Mouse (Mus musculus) heart, embryonic 14.5 days (tissue): ENCODE data around the gene Dlx6. TPM values are rescaled to one million over a fixed set of nuclear protein-coding genes. Genes with fewer than 3 reads are reported as not detected.
A peak's percentile ranks its signal among the peaks of the same experiment; 100 is the strongest.

Source experiments
- ATAC-seq: fragments of 200-750 bp; cut with Nextera tagmentation; 2 replicates; pipeline ENCODE4 v1.8.0; 2017; ENCODE audit warnings: low read depth, moderate TSS enrichment; ENCODE audit not compliant: insufficient number of reproducible peaks, insufficient read depth, low FRiP score
- H3K27ac ChIP-seq, 2 experiments: fragments of 200-500 bp in 1 of 2; fragments of 300-500 bp in 1 of 2; sonication (generic) in 1 of 2; replicated peaks in 1 of 2; 2 replicates each; pipeline ENCODE4 v1.5.1; 2012 to 2014; ENCODE audit warnings: low read depth in 2 of 2, low read length in 2 of 2, control low read depth in 1 of 2, mild to moderate bottlenecking in 1 of 2, mixed read lengths in 1 of 2; ENCODE audit not compliant: control insufficient read depth in 1 of 2, insufficient read depth in 1 of 2
- H3K27me3 ChIP-seq: fragments of 300-500 bp; sonication (generic); 2 replicates; pipeline ENCODE4 v1.6.1; 2014; ENCODE audit warnings: mild to moderate bottlenecking, low read length, control low read depth; ENCODE audit not compliant: control insufficient read depth, insufficient read depth
- H3K36me3 ChIP-seq: fragments of 300-500 bp; sonication (generic); 2 replicates; pipeline ENCODE4 v1.6.1; 2014; ENCODE audit warnings: mild to moderate bottlenecking, control low read depth, low read length, mixed read lengths; ENCODE audit not compliant: control insufficient read depth, insufficient read depth
- H3K4me1 ChIP-seq, 2 experiments: fragments of 200-500 bp in 1 of 2; fragments of 300-500 bp in 1 of 2; sonication (generic) in 1 of 2; 2 replicates each; pipeline ENCODE4 v1.6.1; 2012 to 2014; ENCODE audit warnings: low read length in 2 of 2, control low read depth in 1 of 2, mixed read lengths in 1 of 2; ENCODE audit not compliant: control insufficient read depth in 2 of 2, insufficient read depth in 2 of 2
- H3K4me2 ChIP-seq: fragments of 300-500 bp; sonication (generic); 2 replicates; pipeline ENCODE4 v1.6.1; 2014; ENCODE audit warnings: mild to moderate bottlenecking, low read length
- H3K4me3 ChIP-seq, 2 experiments: fragments of 200-500 bp in 1 of 2; fragments of 300-500 bp in 1 of 2; sonication (generic) in 1 of 2; 2 replicates each; pipeline ENCODE4 v1.5.1; 2012 to 2014; ENCODE audit warnings: low read length in 2 of 2, mild to moderate bottlenecking in 2 of 2, control low read depth in 1 of 2, low read depth in 1 of 2, moderate library complexity in 1 of 2; ENCODE audit not compliant: control insufficient read depth in 1 of 2, insufficient read depth in 1 of 2
- H3K9ac ChIP-seq: fragments of 300-500 bp; sonication (generic); 2 replicates; pipeline ENCODE4 v1.6.1; 2014; ENCODE audit warnings: mild to moderate bottlenecking, low read length
- H3K9me3 ChIP-seq: fragments of 300-500 bp; sonication (generic); 2 replicates; pipeline ENCODE4 v1.6.1; 2016; ENCODE audit warnings: low read length, control low read depth; ENCODE audit not compliant: control insufficient read depth
- WGBS: fragments of 180-500 bp; shearing (Covaris S2); extraction: QIAGEN DNeasy Blood & Tissue Kit; methylation state at CpG from one replicate; pipeline ENCODE4 v1.1.7; 2014; 5-methylcytosine and 5-hydroxymethylcytosine counted together
- polyA plus RNA-seq: library from polyadenylated mRNA; unstranded; fragments of >200 nt; fragmentation: Nextera tagmentation; extraction: Ambion mirVana; gene quantifications from 2 replicates; pipeline ENCODE4 v1.2.1, GENCODE M21; 2014

Gene Dlx6
- polyA plus RNA-seq, result not detected in 2 replicates

DNA sequence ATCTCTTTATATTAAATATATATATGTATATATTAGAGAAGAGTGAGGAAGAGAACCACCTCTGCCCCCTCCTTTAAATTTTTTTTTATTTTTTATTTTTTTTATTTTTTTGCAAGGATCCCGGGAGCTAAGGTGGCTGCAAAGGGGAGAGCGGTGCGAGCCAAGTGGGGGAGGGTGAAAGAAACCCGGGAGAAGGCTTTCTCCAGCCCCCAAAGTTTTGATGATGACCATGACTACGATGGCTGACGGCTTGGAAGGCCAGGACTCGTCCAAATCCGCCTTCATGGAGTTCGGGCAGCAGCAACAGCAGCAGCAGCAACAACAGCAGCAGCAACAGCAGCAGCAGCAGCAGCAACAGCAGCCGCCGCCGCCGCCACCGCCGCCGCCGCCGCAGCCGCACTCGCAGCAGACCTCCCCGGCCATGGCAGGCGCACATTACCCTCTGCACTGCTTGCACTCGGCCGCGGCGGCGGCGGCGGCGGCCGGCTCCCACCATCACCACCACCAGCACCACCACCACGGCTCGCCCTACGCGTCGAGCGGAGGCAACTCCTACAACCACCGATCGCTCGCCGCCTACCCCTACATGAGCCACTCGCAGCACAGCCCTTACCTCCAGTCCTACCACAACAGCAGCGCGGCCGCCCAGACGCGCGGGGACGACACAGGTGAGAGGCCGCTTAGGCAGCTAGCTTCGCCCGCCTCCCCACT is at the start of gene Dlx6:
Gene Dlx6, plus strand, starts transcription at position 175 of the 711 bp plus-strand sequence.
- peak; percentile 54 for ATAC-seq
- H3K4me2 ChIP-seq, result peak within 1 kb of the TSS; percentile 74
- peak within 1 kb of the TSS; percentile 21; the same call in 1 of the 2 replicates for H3K9ac ChIP-seq
- H3K36me3 ChIP-seq, result no peaks in the 10 kb centered on the region
- H3K9me3 ChIP-seq, result no peaks in the 10 kb centered on the region
- under 1% methylated on average over 42 of the region's 52 CpGs for WGBS
- no peak within 1 kb of the TSS for H3K27ac ChIP-seq
- peaks cover 87% of the 10 kb centered on the region for H3K27me3 ChIP-seq
- peaks cover 5 to 23% of the 10 kb centered on the region in 2 experiments; a peak in 2 of 4 replicates for H3K4me1 ChIP-seq
- H3K4me3 ChIP-seq, result peak within 1 kb of the TSS; percentile 46 to 51

DNA sequence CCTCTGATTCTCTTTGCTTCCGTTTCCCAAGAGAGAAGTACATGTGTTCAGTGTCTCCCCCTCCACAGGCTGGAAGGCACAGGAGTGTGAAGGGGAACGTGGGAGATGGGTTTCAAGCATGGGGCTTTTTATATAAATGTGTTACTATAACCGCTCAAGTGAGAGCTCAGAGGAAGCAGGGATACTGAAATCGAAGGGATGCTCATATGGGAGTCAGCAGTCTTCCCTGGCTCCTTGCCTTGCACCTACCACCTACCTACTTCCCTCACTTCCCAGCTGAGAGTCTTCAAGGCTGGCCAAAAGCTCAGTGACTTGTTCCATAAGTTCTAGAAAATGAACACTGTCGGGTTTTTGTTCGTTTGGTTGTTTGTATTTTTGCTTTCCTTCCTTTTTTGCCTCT is 46.3 kb upstream of the Dlx6 start:
- Histone ChIP-seq H3K9me3 (no peaks in the 10 kb centered on the region), H3K27me3 (no peaks in the 10 kb centered on the region), H3K4me1 (no peaks in the 10 kb centered on the region; a peak in 1 of 4 replicates), H3K27ac (no peak overlapping the region), H3K4me2 (no peak overlapping the region), H3K36me3 (no peaks in the 10 kb centered on the region), H3K9ac (no peak overlapping the region), H3K4me3 (no peak overlapping the region)
- ATAC-seq, result no peak
- 77% methylated on average over 6 of the region's 6 CpGs for WGBS

DNA sequence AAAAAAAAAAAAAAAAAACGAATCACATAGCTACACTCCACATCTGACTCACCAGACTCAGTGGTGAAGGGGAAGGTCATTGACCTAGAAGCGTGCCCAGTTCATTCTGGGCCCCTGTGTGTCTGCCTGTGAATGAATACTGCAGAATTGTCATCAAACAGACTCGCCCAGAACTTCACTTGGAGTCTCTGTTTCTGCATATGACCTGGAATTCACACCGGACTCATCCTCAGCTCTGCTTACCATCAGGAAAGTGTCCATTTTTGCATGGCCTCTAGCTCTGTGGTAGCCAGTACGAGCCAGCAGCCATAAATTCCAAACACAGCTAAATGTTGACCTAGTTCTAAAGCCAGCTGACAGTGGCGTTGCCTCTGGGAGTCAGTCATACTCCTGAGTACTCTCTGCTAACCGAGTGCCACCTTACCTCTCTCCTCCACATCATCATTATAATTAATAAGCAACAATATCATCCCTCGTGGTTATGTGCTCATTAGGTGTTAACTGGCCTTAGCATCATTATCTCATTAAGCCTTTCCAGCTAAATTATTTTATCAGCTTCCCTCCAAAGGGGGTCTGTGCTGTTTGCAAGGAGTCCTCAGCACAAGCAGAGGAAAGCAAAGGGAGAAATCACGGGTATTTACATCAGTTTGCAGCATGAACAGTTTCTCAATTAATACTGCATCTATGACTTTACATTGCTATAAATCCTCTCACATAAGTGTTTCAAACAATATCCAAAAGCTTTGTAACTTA is 44.9 kb upstream of the Dlx6 start:
- no peaks in the 10 kb centered on the region for H3K27me3 ChIP-seq
- H3K9ac ChIP-seq, result no peak overlapping the region
- H3K27ac ChIP-seq, result no peak overlapping the region
- 44% methylated on average over 8 of the region's 9 CpGs for WGBS
- H3K9me3 ChIP-seq, result no peaks in the 10 kb centered on the region
- no peak for ATAC-seq
- H3K36me3 ChIP-seq, result no peaks in the 10 kb centered on the region
- H3K4me1 ChIP-seq, result no peaks in the 10 kb centered on the region; a peak in 1 of 4 replicates
- H3K4me2 ChIP-seq, result no peak overlapping the region
- H3K4me3 ChIP-seq, result no peak overlapping the region

DNA sequence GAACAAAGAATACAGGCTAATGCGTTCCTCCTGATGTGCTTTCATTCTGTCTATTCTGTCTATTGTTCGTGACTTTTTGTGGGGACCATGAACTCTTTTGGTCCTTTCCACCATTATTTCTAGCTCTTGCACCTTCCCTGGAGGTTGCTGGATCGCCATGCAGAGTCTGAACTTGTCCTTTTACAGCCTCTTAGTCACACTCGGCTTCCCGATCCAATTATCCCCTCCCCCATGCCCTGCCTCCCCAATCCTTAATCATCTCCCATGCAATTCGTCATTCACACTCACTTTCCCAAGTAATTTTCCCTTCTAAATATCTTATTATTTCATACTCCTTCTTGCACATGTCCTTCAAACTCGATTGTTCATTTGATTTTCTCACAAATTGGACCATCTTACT is 44.0 kb upstream of the Dlx6 start:
- ATAC-seq, result no peak

DNA sequence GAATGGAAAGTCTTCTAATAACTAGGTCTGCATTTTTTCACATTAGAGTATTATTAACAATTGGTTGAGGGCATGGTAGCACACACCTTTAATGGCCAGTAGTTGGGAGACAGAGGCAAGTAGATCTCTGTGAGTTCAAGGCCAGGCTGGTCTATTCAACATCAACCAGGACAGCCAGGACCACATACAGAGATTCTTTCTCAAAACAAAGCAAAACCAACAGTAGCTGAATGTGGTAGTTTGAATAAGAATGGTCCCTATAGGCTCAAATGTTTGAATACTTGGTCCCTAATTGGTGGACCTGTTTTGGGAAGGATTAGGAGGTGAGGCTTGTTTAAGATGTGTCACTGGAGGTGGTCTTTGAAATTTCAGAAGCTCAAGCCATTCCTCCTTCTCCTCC is 37.8 kb upstream of the Dlx6 start:
- H3K4me1 ChIP-seq, result peaks cover 0 to 2% of the 10 kb centered on the region in 2 experiments; a peak in 2 of 4 replicates
- no peaks in the 10 kb centered on the region for H3K27me3 ChIP-seq
- H3K4me2 ChIP-seq, result no peak overlapping the region
- H3K27ac ChIP-seq, result no peak overlapping the region
- ATAC-seq, result no peak
- no peak overlapping the region for H3K9ac ChIP-seq
- H3K36me3 ChIP-seq, result no peaks in the 10 kb centered on the region
- H3K9me3 ChIP-seq, result no peaks in the 10 kb centered on the region
- no peak overlapping the region for H3K4me3 ChIP-seq

More for the DNA sequence above, 44.0 kb upstream of the Dlx6 start:
- H3K4me2 ChIP-seq, result no peak overlapping the region
- H3K9ac ChIP-seq, result no peak overlapping the region
- WGBS, result 38% methylated on average over 7 of the region's 7 CpGs
- no peak overlapping the region for H3K27ac ChIP-seq
- H3K27me3 ChIP-seq, result no peaks in the 10 kb centered on the region
- no peaks in the 10 kb centered on the region for H3K9me3 ChIP-seq
- no peaks in the 10 kb centered on the region for H3K36me3 ChIP-seq
- H3K4me3 ChIP-seq, result no peak overlapping the region
- no peaks in the 10 kb centered on the region; a peak in 1 of 4 replicates for H3K4me1 ChIP-seq

- Histone ChIP-seq H3K9me3 (no peaks in the 10 kb centered on the region), H3K27ac (no peak overlapping the region), H3K4me3 (no peak overlapping the region), H3K4me2 (no peak overlapping the region), H3K36me3 (no peaks in the 10 kb centered on the region), H3K9ac (no peak overlapping the region), H3K27me3 (no peaks in the 10 kb centered on the region), H3K4me1 (peaks cover 0 to 6% of the 10 kb centered on the region in 2 experiments; a peak in 2 of 4 replicates)
- ATAC-seq, result no peak
- 100% methylated on average over 1 of the region's 1 CpGs for WGBS
Measured at GRCm38 (mm10) chr6:6826861-6827260, 36.3 kb upstream of the Dlx6 start.

DNA sequence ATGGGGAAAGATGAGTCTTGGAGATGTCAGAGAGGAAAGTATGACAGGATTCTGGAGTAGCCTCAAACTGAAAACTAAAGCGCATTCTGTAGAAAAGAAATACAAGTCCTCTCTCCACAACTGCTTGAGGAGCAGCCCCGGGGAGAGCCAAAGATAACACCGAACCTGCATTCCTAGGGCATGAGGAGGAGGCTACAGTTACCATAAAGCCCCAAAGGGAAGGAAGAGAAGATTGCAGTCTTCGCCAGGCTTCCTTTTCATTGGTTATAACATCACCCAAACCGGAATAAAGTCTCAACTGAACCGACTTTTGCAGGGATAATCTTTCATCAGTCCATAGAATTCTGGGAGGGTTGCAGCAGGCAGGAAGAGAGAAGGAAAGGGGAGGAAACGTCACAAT is 32.7 kb upstream of the Dlx6 start:
- Histone ChIP-seq H3K9ac (no peak overlapping the region), H3K9me3 (no peaks in the 10 kb centered on the region), H3K27ac (peak overlapping the region; percentile 2 to 61), H3K4me2 (peak overlapping the region; percentile 40), H3K27me3 (no peaks in the 10 kb centered on the region), H3K4me3 (no peak overlapping the region), H3K36me3 (no peaks in the 10 kb centered on the region), H3K4me1 (peaks cover 0 to 6% of the 10 kb centered on the region in 2 experiments; a peak in 2 of 4 replicates)
- WGBS, result 25% methylated on average over 7 of the region's 7 CpGs
- ATAC-seq, result peak; percentile 66; the same call in 1 of the 2 replicates
